Mouse (Mus musculus) embryo, embryonic 10.5 days (tissue): ENCODE measurements at regions not wholly inside any gene's neighbourhood (a gene's known extent, or its start where the extent isn't known, plus 50 kb on each side); places are given as distances from the start of the nearest gene placed in this dataset.
A peak's percentile ranks its signal among the peaks of the same experiment; 100 is the strongest.

Experiments
- DNase-seq: peaks from one replicate; pipeline ENCODE4 v3.0.0-alpha.2; 2015; ENCODE audit warnings: low spot score

DNA sequence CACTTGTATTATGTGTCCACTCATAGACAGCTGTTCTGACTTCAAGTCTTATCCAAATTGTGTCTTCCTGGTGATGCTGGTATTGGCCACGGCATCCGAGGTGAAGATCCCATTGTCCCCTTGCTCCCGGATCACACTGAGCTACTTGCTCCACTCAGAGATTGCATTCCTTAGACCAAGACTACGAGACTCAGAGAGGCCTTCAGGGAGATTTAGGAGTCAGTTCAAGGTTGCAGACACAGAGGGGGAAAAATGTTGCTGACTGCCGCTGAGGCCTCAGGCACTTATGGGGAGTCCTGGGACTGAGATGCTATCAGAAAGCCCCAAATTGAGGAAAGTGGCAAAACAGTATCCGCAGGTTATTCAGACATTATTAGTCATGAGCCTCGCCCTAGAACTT is 183.9 kb downstream of the Ly86 start:
- no peak for DNase-seq

DNA sequence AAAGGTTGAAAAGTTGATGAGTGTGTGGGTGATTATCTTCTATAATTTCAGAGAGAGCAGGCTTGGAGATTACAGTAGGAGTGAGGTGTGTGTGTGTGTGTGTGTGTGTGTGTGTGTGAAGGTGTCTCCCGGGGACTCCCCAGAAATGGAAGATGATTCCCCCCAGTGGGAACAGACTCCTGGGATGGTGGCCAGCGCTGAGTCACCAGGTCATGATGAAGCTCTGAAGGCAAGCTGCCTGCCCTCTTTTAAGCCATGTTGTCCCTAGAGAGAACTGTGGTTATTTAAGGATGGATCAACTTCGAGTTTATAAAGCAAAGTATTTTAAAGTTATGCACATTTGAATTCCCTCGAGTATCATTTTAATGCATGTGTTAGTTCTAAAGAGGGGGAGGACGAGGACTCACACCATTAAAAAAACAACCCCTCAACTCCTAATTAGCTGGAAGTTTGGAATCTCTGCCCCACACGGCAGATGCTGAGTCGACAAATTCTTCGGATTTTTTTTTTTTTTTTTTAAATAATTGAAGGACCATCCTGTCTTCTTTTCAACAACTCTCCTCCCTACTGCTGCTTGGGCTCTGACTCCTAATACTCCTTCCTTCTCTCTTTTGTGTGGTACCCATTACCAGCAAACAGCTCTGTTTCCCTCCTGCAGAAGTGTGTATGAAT is 186.6 kb downstream of the Ly86 start:
- DNase-seq, result no peak

DNA sequence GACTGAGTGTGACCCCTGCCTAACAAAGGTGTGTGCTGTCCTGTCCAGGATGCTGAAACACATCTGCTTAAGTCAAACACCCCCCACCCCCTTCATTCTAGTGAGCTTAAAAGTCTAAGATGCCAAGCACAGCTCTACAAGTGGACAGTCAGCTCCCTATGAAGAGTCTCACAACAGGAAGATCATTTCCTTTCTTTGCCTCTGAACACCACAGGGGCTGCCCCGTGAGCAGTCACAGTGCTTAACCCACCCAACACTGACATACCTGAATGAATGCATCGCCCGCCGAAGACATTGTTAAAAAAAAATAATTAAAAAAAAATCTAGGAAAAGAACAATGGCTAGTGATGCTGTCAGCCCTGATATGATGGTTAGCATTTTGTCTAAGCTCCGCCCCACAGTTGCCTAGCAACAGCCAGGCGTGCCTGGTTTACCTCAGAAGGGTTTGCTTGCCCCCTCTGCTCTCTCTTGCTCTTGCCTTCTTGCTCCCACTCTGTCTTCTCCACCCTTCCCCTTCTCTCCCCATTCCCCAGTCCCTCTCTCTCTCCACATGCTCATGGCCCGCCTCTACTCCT is 187.7 kb downstream of the Ly86 start:
- no peak for DNase-seq

DNA sequence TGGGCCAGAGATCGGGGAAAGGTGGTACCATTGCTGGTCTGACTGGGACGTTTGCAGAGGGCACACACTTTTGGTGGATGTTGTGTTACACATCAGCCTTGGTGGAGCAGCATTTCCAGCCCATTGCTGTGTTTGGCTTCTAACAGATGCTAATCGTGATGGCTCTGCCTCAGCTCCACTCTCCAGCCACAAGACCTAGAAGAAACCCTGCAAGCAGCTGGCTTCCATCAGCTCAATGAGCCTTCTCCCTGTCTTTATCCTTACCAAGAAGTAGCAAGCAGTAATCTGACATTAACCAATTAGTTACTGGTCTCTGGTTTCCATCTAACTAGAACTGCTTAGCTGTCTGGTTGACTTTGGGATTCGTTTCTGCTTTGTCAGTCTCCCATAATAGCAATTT is 188.8 kb downstream of the Ly86 start:
- DNase-seq, result no peak

DNA sequence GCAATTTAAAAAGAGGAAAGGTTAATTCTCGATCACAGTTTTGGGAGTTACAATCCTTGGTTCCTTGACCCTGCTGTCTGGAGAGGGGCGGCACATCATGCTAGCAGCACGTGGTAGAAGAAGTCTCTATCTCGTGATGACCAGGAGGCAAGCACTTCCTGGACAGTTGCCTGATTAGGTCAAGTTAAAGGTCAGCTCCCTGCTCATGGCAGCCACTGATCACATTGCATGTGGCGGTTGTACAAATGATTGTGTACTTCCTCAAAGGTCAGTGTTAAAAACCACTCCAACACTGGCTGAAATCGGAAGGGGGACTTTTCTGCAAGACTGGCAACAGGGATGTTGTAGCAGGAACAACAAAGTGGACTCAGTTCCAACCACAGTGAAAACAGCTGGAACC is 192.3 kb downstream of the Ly86 start:
- DNase-seq, result no peak

DNA sequence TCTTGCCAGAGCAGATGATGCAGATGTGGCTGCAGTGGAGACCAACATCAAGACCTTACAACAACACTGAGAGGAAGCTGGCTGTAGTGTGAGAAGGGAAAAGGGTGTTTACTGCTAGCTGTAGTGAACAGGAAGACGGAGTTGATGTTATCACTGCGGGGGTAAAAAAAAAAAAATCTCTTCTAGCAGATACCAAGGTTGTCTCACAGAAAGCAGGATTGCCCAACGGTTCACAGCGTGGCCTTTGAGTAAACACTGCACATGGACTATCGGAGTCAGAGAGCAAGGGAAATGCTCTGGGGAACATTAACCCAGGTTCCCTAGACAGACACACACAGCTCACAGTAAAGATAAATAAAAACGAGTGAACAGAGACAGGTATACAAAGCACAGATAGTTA is 192.8 kb downstream of the Ly86 start:
- no peak for DNase-seq

DNA sequence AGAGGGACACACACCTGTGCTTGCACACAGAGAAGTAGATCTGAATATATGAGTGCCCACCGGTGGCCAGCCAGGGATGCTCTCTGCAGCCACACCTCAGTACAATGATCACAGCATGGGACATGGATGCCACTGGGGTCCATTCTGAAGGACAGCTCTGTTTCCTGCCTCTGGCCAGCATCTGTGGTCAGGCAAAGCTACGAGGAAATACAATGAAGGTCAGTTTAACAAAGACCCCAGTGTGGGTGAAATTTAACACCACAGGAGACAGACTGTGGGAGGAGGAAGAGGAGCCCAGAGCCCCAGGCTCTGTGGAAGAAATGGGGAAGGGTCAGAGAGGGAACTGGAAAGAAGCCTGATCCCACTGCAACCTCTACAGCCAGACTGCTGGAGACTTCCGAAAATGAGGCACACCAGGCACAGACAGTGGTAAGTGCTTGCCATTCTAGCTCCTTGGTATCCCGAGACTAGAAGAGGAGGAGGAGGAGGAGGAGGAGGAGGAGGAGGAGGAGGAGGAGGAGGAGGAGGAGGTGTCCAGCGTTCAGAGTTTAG is 196.0 kb downstream of the Ly86 start:
- peak; percentile 50 for DNase-seq

DNA sequence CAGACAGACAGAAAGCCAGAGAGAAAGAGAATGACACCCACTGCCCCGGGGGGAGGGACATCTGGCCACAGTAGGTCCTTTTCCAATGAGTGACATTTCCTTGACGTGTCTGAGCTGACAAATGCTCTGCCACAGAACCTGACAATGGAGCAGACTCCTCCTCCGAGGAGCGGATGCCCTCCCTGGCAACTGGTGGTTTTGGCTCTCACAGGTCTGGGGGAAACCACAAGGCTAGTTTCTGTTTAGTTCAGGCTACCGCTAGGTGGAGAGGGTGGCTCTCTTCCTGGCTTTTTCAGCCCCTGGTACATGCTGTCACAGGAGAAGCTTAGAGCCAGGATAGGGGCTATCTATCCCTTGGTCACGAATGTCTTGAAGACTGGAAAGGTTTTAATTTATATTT is 196.7 kb downstream of the Ly86 start:
- DNase-seq, result peak; percentile 86

DNA sequence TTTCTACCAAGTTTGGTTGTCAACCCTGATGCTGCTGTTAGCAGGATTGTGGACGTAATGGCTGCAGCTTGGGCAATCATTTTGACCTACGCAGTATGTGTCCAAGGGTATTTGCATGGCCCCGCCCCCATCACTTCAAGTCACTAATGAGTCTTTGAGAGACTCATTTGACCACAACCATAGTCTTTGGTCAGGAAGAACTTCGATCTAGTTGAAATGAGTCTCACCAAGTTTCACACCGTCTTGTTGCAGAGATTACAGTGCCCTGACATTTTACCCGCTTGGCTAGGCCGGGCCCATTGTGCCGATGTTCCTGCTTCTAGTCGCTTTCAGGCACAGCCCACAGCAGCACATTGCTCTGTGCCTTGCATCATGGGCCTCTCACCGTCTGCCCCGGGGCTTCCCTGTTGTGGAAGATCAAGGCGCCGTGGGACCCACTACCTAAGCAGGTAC is 197.8 kb downstream of the Ly86 start:
- no peak for DNase-seq

DNA sequence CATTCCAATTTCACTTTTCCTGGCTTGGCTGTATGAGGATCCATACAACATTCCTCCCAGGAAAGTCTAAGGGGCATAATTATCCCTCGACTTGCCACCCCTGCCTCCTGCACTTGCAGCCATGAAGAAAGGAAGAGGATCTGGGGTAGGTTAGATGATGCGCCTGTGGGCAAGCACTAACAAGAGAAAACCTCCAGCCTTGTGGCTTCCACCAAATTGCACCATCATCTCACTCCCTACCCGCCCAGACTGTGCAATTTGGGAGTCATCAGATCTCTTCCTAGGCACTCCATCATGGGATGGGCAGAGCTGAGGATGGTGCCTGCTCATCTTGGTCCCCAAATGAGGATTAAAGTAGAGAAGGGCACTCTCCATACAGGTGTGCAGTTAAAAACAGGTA is 198.8 kb downstream of the Ly86 start:
- DNase-seq, result no peak

DNA sequence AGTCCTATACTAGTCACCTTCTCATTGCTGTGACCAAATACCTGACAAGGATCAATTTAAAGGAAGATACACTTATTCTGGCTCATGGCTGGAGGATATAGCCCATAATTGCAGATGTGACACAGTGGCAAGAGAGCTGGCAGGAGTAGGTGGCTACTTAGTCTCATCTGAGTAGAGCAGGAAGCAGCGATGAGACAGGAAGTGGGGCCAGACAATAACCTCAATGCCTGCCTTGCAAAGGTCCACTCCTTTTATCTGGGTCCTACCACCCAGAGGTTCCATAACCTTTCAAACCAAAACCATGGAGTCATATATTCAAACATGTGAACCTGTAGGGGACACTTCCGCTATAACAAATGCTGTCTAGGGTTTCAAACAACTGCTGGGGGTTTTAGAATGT is 199.7 kb downstream of the Ly86 start:
- DNase-seq, result no peak

DNA sequence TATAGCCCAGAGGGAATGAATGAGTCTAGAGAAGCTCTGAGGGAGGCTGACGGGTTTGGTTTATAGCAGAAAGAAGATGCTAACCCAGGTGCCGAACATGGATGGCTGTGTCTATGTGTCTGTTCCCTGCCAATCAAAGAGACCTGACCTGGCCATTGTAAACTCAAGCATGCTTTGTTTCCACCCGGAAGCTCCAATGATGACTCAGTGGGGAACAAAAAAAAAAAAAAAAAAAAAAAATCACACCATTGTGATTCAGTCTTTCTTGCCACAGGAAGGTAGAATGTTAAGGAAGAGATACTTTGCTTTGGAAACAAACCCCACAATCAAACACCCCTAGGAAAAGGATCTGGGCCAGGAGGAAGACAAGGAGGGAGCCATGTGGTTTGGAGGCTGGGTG is 201.5 kb downstream of the Ly86 start:
- no peak for DNase-seq

DNA sequence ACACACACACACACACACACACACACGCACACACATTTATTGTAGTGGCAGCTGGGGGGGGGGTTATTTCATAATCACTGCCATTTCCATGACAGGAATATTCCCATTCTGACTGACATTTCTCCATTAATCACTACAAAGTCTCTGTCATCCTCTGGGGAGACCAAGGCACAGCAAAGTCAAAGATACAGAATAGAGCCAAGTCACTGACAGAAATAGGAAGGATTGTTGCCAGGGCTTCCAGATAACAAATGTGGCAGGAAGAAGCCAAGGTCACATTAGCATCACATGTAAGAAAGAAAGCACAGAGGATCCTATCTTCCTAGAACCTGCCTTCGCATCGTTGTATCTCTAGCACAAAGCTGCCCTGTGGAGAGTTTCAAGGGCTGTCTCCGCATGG is 205.6 kb downstream of the Ly86 start:
- no peak for DNase-seq

DNA sequence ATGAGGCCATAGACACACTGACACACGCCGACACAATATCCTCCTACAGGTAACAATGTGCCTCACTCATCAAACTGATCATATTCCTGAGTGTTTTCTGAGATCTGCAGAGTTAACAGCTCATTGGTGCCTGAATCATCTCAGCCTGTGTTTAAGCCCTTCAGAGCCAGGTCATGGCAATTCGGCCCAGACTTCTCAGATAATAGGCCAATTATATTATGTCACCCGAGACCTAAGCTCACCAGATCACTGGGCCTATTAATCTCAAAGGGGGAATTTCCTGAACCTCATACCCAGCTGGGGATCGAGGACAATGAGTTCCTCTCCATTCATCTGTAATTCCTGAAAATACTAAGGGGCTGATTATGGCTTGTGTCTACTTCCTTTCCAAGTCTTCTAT is 208.4 kb downstream of the Ly86 start:
- DNase-seq, result no peak

DNA sequence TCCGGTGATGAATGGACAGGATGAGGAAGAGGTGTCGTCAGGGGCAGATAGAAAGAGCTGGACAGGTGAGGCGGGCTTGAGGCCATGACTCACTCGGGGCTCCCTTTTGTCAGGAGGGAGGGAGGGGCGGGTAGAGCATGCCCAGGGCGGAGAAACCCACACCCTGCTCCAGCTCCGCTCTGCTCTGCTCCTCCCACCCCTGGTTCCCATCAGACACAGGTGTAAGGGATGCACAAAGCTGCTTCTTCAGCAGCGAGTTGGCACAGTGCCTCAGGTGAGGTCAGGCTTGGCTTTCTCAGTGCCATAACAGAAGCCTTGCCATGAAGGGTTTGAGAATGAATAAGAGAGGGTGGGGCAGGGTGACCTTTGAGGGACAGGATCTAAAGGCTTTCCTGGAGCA is 212.2 kb downstream of the Ly86 start:
- no peak for DNase-seq

DNA sequence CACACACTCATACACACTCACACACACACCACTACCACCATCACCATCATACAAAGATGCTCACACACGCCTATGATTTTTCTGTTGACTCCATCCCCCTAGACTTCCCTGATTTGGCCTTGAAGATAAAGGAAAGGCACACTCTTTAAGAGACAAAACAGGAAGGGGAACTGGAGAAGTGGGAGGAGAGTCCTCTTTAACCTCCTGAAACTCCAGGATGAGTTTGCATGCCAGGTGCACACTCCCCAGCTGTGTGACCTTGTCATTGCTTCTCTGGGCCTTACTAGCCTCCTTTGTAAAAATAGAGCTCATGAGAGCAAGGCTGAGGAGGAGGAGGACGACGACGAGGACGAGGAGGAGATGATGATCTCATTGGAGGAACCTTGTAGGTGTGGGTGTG is 212.8 kb downstream of the Ly86 start:
- no peak for DNase-seq

DNA sequence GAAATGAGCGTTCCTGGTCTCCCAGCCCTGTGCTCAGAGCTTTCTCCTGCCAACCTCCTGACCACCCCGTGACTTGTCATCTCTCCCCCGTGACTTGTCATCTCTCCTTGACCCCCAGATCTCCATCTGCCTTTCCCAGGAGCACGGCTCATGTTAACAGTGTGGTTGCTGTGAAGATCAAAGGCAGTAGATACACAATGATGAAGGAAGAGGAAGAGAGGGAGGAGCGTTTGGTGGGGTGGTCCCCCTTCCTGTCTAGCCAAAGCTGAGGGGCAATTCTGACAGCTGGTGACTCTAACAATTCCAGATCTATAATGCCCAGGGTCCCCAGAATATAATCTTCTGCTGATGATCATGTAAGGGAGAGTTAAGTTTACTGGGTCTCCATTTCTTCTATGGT is 214.0 kb downstream of the Ly86 start:
- DNase-seq, result no peak

DNA sequence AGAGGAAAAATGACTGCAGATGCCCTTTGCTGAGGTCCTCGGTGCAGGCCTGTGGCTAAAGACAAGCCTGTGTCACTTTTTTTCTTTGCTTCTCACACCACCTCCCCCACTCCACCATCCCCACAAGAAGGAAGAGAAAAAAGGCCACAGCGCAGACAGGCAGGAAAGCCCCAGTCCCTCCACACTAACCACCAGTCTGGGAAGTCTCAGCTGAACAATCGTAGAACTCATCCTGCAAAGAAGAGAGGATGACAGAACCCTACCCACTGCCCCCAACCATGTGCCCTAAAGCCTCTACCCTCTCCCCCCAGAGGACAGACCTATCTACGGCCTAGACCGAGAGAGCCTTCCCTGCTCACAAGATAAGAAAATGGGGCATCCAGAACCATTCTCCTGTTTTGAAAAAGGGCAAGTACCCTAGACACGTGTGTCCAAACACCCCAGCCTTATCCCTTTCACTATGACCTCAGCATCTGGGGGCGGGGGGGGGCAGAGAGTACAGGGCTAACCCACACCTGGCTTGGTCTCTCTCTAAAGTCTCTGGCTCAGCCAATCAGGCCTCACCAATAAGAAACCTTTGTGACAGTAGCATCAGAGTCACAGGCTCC is 214.8 kb downstream of the Ly86 start:
- DNase-seq, result no peak

DNA sequence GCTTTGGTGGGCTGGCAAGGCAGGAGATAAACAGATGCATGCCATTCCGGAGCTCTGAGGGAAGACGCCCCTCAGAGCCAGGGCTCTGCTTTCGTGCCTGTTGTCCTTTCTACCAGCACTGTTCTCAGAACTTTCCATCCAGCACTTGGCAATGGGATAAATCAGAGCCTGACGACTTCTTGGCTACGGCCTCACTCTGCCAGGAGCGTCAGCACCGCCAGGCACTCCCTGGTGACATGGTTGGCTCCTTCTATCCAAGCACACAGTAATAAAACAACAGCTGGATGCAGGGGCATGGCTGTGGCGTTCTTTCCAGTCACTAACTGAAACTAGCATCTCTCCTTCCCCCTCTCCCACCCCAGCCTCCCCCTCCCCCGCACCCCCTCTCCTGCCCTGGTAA is 215.4 kb downstream of the Ly86 start:
- no peak for DNase-seq

DNA sequence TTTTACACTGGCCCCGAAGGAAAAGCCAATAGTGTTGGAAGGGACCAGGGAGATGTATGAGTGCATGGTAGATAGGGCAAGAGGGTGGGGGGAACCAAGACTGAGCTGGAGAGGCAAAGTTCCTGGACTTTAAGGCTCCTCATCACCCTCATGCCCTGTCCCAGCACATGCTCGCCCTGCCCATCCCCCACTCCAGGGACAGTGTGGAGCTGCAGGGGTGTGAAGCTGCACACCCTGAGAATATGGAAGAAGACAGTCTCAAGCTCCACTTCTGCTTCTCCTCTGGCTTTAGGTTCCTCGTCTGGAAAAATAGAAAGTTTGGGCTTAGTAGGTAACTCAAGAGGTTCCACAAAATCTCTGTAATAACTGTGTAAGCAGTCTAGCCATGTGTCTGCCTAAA is 215.8 kb downstream of the Ly86 start:
- DNase-seq, result no peak

DNA sequence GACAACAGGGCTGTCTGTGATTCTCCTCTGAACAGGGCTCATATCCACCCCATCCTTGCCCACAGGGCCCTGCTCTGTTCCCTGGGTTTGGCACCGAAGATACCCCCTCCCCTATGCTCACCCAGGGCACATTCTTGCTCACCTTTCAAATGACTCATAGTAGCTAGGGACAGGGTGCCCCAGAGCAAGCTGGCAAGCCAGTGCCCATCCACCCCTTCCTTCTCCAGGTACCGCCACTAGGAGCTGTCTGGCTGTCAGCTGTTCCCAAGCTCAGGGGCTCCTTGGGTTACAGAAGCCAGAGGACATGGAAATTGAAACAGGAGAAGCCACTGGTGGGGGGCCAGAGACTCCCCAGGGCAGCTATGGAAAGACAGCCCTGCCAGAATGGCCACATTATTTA is 216.4 kb downstream of the Ly86 start:
- DNase-seq, result no peak

DNA sequence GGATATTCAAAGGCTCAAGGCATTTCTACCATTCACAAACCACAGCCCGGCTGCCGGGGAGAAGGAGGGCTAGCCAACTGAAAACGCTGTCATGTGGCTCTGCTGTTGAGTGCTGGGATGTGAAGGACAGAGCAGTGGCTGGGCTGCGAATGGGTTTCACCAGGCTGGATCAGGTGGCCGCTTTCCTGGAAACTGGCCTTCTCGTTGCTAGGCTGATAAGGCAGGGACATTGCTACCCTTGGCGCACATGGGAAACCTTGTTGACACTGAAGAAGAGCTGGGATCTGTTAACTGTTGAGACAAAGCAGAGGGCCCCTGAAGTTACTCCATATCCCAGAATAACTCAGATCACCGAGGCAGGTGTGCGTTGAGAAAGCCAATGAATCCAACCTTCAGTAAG is 216.1 kb upstream of the Rreb1 start:
- peak; percentile 4 for DNase-seq

DNA sequence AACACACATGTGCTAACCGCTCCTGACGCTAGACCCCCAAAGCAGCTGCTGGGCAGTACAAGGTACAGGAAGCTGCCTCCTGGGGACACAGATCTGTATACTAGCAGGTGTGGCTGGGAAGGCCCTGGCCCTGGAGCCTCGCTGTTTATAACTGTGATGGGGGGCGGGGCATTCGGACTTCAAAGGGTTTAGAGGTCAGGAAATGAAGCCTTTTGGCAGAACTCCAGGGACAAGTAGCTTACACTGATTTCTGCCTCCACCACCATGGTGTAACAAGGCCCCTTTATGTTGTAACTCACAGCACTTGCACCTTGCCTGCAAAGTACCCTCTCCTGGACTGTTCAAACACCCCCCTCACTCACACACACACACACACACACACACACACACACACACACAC is 215.5 kb upstream of the Rreb1 start:
- peak; percentile 58 for DNase-seq

DNA sequence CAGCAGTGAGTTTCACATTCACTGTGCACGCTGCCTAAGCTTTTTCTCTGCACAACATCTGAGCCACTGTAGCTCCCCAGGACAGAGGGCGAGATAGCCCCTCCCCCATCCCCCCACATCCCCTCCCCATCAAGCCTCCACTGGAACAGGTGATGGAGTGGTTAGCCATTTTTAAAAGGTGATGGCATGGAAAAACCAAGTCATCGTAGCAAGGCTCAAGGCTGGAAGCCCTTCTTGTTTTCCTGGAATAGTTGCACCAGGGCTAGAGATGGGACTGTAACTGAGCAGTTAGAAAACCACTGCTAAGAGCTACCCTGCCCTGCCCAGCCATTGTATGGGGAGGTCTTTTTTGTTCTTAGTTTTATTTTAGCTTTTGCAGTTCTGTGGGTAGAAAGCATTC is 209.1 kb upstream of the Rreb1 start:
- DNase-seq, result no peak
